In the genomic region with DNA sequence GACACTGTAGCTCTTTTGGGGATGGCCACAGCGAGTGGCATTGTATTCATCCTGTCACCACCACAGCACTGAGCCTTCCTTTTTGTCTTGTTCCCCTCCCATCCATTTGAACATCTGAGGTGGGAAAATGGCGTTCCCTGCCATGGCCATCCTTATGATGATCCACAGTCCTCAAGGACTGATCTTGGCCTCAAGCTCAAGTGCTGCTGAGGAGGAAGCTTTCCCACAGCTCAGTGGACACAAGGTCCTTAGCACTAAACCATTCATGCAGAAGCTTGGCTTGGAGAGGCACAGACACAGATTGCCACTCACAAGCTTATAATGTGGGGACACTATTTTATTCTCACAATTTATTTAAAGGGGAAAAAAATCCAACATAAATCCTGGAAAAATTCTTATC, we compare ENCODE assay signal across 12 mouse cellular contexts. TPM values are rescaled to one million over a fixed set of nuclear protein-coding genes. Genes with fewer than 3 reads are reported as not detected.
DNase-seq lines count a peak whose midpoint lies in the region.
"Had no signal": no experiment of that assay in that cellular context is flagged by ENCODE, and none has a peak within 500 bp of the region (broad histone marks: within the 10 kb centered on the region; RNA-seq: fewer than 3 reads in every experiment).

No protein-coding gene starts in this region.

- intact Hi-C loops in left cerebral cortex, postnatal 4 days (cut with DNase I) = no loop called here
- intact Hi-C loops in left cerebral cortex, postnatal 25 days (cut with DNase I) = no loop called here

- peak; percentile 54 for DNase-seq in cerebellum, adult 11-12 months
- DNase-seq in cerebellum, postnatal 4 days (ENCODE audit: low spot score in 2 of 2) = no peak
- peak; percentile 9 for DNase-seq in left cerebral cortex, postnatal 4 days
- no peak for DNase-seq in left cerebral cortex, postnatal 25 days (ENCODE audit: low spot score in 2 of 2)
- peak; percentile 60 to 67 for DNase-seq in cerebellum, postnatal 10 days
- DNase-seq in ovary, postnatal 14 days (ENCODE audit: low spot score) = no peak
- no peak for DNase-seq in liver
- DNase-seq: adrenal gland, postnatal 10 days; B cell, adult 2 months; gastrocnemius, postnatal 14 days; heart, postnatal 36 days had no signal

RNA-seq across cellular contexts. Expression of a gene that starts 58.1 kb away (rescaled TPM):
- total RNA-seq in left cerebral cortex, postnatal 4 days (2021) = 10 to 100 TPM; 87.2 to 91.2 TPM
- 10 to 100 TPM; 32.8 to 35.3 TPM for total RNA-seq in left cerebral cortex, postnatal 25 days (2021)
- total RNA-seq: G1E had no signal

Comparison
In these comparisons a context has a peak if more than half of its experiments do, and no peak if none do; other contexts are left out.
1. DNase-seq: peak in cerebellum, adult 11-12 months (single experiment), left cerebral cortex, postnatal 4 days (single experiment) and cerebellum, postnatal 10 days (2 of 2); none in cerebellum, postnatal 4 days (0 of 2), left cerebral cortex, postnatal 25 days (0 of 2), ovary, postnatal 14 days (single experiment) and liver (single experiment).